Mouse (Mus musculus) brain, embryonic 14.5 days (tissue): Measurements from ENCODE around the gene Osbpl5.
"Not testable (repeated sequence)": the region's sequence is repeated elsewhere in the genome, so short reads cannot be mapped to it uniquely, and the experiment has no call there.

ENCODE experiments used
- CTCF ChIP-seq: fragments of 200-500 bp; IDR thresholded peaks from 2 replicates; pipeline ENCODE4 v1.5.1; 2012; ENCODE audit warnings: inconsistent platforms, mild to moderate bottlenecking, moderate library complexity, borderline replicate concordance; ENCODE audit not compliant: insufficient read depth, insufficient read length; ENCODE audit errors: extremely low read depth
- POLR2A ChIP-seq: fragments of 200-500 bp; IDR thresholded peaks from 2 replicates; pipeline ENCODE4 v1.6.1; 2012; ENCODE audit warnings: mild to moderate bottlenecking, inconsistent platforms, borderline replicate concordance; ENCODE audit not compliant: poor library complexity, insufficient read depth, insufficient read length, severe bottlenecking; ENCODE audit errors: extremely low read depth

DNA sequence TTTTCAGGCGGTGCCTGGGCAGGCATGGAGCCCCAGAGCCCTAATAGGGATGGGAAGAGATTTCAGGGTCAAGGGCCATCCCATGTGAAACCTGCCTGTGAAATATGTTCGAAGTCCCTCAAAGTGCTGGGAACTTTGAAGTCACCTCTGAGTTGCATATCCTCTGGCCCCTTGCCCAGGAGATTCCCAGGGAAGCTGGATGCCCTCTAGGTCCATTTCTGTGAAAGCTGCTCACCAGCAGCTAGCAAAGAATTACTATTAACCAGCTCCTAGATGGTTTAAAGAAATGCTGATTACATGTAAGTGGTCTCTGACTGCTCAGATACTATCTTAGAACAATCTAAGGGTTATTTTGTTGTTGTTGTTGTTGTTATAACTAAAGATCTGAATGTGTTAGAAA, 72.2 kb downstream of the Osbpl5 start:
- TF ChIP-seq CTCF, POLR2A: not testable (repeated sequence)
